Mouse (Mus musculus) mesoderm, embryonic 11.5 days (tissue): ENCODE measurements around the gene Shf.
"Not testable (repeated sequence)": the region's sequence is repeated elsewhere in the genome, so short reads cannot be mapped to it uniquely, and the experiment has no call there.

Experiments used
- DNase-seq: peaks from one replicate; pipeline ENCODE4 v3.0.0-alpha.2; 2012; ENCODE audit warnings: low read depth, low spot score

The Shf gene

GRCm38 (mm10) chr2:122348531-122349131 lies 20.3 kb downstream of the Shf start:
- DNase-seq: peak; percentile 82

GRCm38 (mm10) chr2:122347257-122347656 lies 21.7 kb downstream of the Shf start:
- DNase-seq: no peak

GRCm38 (mm10) chr2:122346164-122346563 lies 22.8 kb downstream of the Shf start:
- not testable (repeated sequence) for DNase-seq

GRCm38 (mm10) chr2:122345106-122345893 lies 23.7 kb downstream of the Shf start:
- no peak for DNase-seq

- no peak for DNase-seq
Observed at GRCm38 (mm10) chr2:122337291-122337690, 31.7 kb downstream of the Shf start.

- DNase-seq: no peak
Observed at GRCm38 (mm10) chr2:122334170-122334569, 34.8 kb downstream of the Shf start.

GRCm38 (mm10) chr2:122332222-122332621 lies 36.7 kb downstream of the Shf start:
- DNase-seq: no peak

GRCm38 (mm10) chr2:122330317-122330716 lies 38.6 kb downstream of the Shf start:
- DNase-seq: not testable (repeated sequence)

GRCm38 (mm10) chr2:122327986-122328385 lies 41.0 kb downstream of the Shf start:
- no peak for DNase-seq

- no peak for DNase-seq
Observed at GRCm38 (mm10) chr2:122325361-122325760, 43.6 kb downstream of the Shf start.

- no peak for DNase-seq
Observed at GRCm38 (mm10) chr2:122324586-122324985, 44.4 kb downstream of the Shf start.

- DNase-seq: no peak
Observed at GRCm38 (mm10) chr2:122323960-122324359, 45.0 kb downstream of the Shf start.

GRCm38 (mm10) chr2:122317384-122317783 lies 51.6 kb downstream of the Shf start:
- DNase-seq: no peak

GRCm38 (mm10) chr2:122315372-122315771 lies 53.6 kb downstream of the Shf start, which contains the start of gene Duox1:
Duox1 (plus strand) TSS chr2:122315672.
- DNase-seq: no peak

- no peak for DNase-seq
Observed at GRCm38 (mm10) chr2:122313536-122313935, 55.4 kb downstream of the Shf start, which contains the start of gene Duoxa1. Duoxa1 (minus strand) TSS chr2:122313730.

GRCm38 (mm10) chr2:122312722-122313417 lies 56.1 kb downstream of the Shf start:
- peak; percentile 77 for DNase-seq

GRCm38 (mm10) chr2:122311561-122311960 lies 57.4 kb downstream of the Shf start:
- DNase-seq: no peak

GRCm38 (mm10) chr2:122309647-122310046 lies 59.3 kb downstream of the Shf start:
- no peak for DNase-seq

GRCm38 (mm10) chr2:122306184-122306583 lies 62.8 kb downstream of the Shf start:
- no peak for DNase-seq

GRCm38 (mm10) chr2:122305097-122305892 lies 63.7 kb downstream of the Shf start:
- no peak for DNase-seq

GRCm38 (mm10) chr2:122304544-122304943 lies 64.4 kb downstream of the Shf start:
- DNase-seq: no peak
